ENCODE assay signal across 7 mouse cellular contexts in genomic region chr6:88193433-88194052, GRCm38 (mm10). TPM values are rescaled to one million over a fixed set of nuclear protein-coding genes. Genes with fewer than 3 reads are reported as not detected.
DNase-seq lines count a peak whose midpoint lies in the region; ATAC-seq lines count a peak whose summit lies in the region.

Gene Gata2 (plus strand): TSS chr6:88193891.

- WGBS in heart, embryonic 15.5 days, result 3% methylated on average over 57 of the region's 57 CpGs
- under 1% methylated on average over 55 of the region's 57 CpGs for WGBS in midbrain, embryonic 13.5 days

- ATAC-seq in heart, embryonic 15.5 days (replicated peaks; ENCODE audit: insufficient number of reproducible peaks, insufficient read depth, low FRiP score, low read depth), result no peak
- no peak for ATAC-seq in midbrain, embryonic 13.5 days

- peak within 1 kb of the TSS; percentile 74 for H3K4me2 ChIP-seq in heart, embryonic 15.5 days
- H3K4me2 ChIP-seq in midbrain, embryonic 13.5 days (replicated peaks), result peak within 1 kb of the TSS; percentile 64

- peaks cover 54% of the 10 kb centered on the region for H3K4me1 ChIP-seq in heart, embryonic 15.5 days (replicated peaks)
- H3K4me1 ChIP-seq in midbrain, embryonic 13.5 days (replicated peaks), result peaks cover 52% of the 10 kb centered on the region

- peak within 1 kb of the TSS; percentile 43 for H3K4me3 ChIP-seq in heart, embryonic 15.5 days
- H3K4me3 ChIP-seq in midbrain, embryonic 13.5 days (replicated peaks), result peak within 1 kb of the TSS; percentile 47

- peak within 1 kb of the TSS; percentile 47 for H3K9ac ChIP-seq in heart, embryonic 15.5 days
- H3K9ac ChIP-seq in midbrain, embryonic 13.5 days (replicated peaks), result peak within 1 kb of the TSS; percentile 72

- no peak within 1 kb of the TSS; the same call in 1 of the 2 replicates for H3K27ac ChIP-seq in heart, embryonic 15.5 days
- peak within 1 kb of the TSS; percentile 87 for H3K27ac ChIP-seq in midbrain, embryonic 13.5 days

- H3K36me3 ChIP-seq in heart, embryonic 15.5 days, result no peaks in the 10 kb centered on the region
- H3K36me3 ChIP-seq in midbrain, embryonic 13.5 days, result no peaks in the 10 kb centered on the region

- DNase-seq in adrenal gland, adult 18-20 months (ENCODE audit: low spot score in 2 of 2), result peak; percentile 41 to 48
- peak; percentile 55 for DNase-seq in embryo, embryonic 10.5 days (ENCODE audit: low spot score)
- DNase-seq in kidney, postnatal 4 days, result peak; percentile 64 to 76
- no peak for DNase-seq in layer of hippocampus, adult 18-20 months (ENCODE audit: low spot score in 2 of 2)
- no peak for DNase-seq in T-cell, adult 2 months (ENCODE audit: low spot score)

- no peaks in the 10 kb centered on the region for H3K9me3 ChIP-seq in heart, embryonic 15.5 days (replicated peaks)
- no peaks in the 10 kb centered on the region for H3K9me3 ChIP-seq in midbrain, embryonic 13.5 days

- H3K27me3 ChIP-seq in heart, embryonic 15.5 days, result peaks cover 99% of the 10 kb centered on the region
- peaks cover 100% of the 10 kb centered on the region for H3K27me3 ChIP-seq in midbrain, embryonic 13.5 days

RNA-seq across cellular contexts. Expression of gene Gata2, which starts in this region (rescaled TPM):
- 10 to 100 TPM; 23.5 to 28.8 TPM for total RNA-seq in adrenal gland, adult 18-20 months (2021)
- polyA plus RNA-seq in heart, embryonic 15.5 days (2015; fragmentation: Nextera tagmentation; extraction: Ambion mirVana), result 14.0 and 20.4 TPM in 2 replicates
- polyA plus RNA-seq in midbrain, embryonic 13.5 days (2015; fragmentation: Nextera tagmentation; extraction: Ambion mirVana), result 25.7 and 38.1 TPM in 2 replicates
- total RNA-seq in layer of hippocampus, adult 18-20 months (2021), result 1 to 10 TPM; 5.0 to 5.9 TPM

Comparison
In these comparisons a context has a peak if more than half of its experiments do, and no peak if none do; other contexts are left out.
1. DNase-seq: peak in adrenal gland, adult 18-20 months (2 of 2), embryo, embryonic 10.5 days (single experiment) and kidney, postnatal 4 days (2 of 2); none in layer of hippocampus, adult 18-20 months (0 of 2) and T-cell, adult 2 months (single experiment).